Mouse (Mus musculus) CH12.LX (cell line): ENCODE data around the gene Cdyl2. TPM values are rescaled to one million over a fixed set of nuclear protein-coding genes. Genes with fewer than 3 reads are reported as not detected.

ENCODE experiments used
- DNase-seq: peaks from one replicate; pipeline ENCODE4 v3.0.0-alpha.2; 2013; ENCODE audit errors: extremely low read depth
- H3K27ac ChIP-seq: 2 replicates; pipeline ENCODE4 v1.5.1; 2012; ENCODE audit warnings: low read depth, mild to moderate bottlenecking, control low read depth, moderate library complexity; ENCODE audit not compliant: insufficient read depth
- H3K27me3 ChIP-seq: replicated peaks from 2 replicates; pipeline ENCODE3; 2012; ENCODE audit warnings: inconsistent platforms
- H3K36me3 ChIP-seq, 2 experiments: replicated peaks in 1 of 2; 2 replicates each; pipeline versions ENCODE3 to v1.6.1; 2012; ENCODE audit warnings: inconsistent platforms in 1 of 2, low read length in 1 of 2, mild to moderate bottlenecking in 1 of 2, mixed read lengths in 1 of 2, moderate library complexity in 1 of 2; ENCODE audit not compliant: control insufficient read depth in 1 of 2, insufficient read depth in 1 of 2
- H3K4me1 ChIP-seq, 2 experiments: 2 replicates each; pipeline ENCODE4 v1.6.1; 2012; ENCODE audit warnings: inconsistent platforms in 1 of 2, moderate library complexity in 1 of 2; ENCODE audit not compliant: insufficient read depth in 2 of 2, control insufficient read depth in 1 of 2
- H3K4me2 ChIP-seq: 2 replicates; pipeline ENCODE4 v1.6.1; 2012; ENCODE audit warnings: low read depth, mild to moderate bottlenecking, control low read depth; ENCODE audit not compliant: poor library complexity, insufficient read depth, severe bottlenecking
- H3K4me3 ChIP-seq, 3 experiments: fragments of 150-350 bp in 1 of 3; sonication (generic) in 1 of 3; replicated peaks in 1 of 3; 2 replicates each; pipeline versions ENCODE3 to v1.5.1; 2011 to 2012; ENCODE audit warnings: low read depth in 2 of 3, low read length in 2 of 3, mild to moderate bottlenecking in 2 of 3, moderate library complexity in 2 of 3, control low read depth in 1 of 3, improper control_type of control experiment in 1 of 3, inconsistent platforms in 1 of 3, mixed read lengths in 1 of 3; ENCODE audit not compliant: poor library complexity in 1 of 3
- H3K79me2 ChIP-seq: replicated peaks from 2 replicates; pipeline ENCODE4 v1.6.1; 2012; ENCODE audit warnings: mild to moderate bottlenecking, moderate library complexity; ENCODE audit not compliant: control insufficient read depth, poor library complexity, insufficient read depth, severe bottlenecking; ENCODE audit errors: extremely low read depth
- H3K9ac ChIP-seq: 2 replicates; pipeline ENCODE4 v1.6.1; 2012; ENCODE audit warnings: low read depth, mild to moderate bottlenecking, control low read depth, moderate library complexity; ENCODE audit not compliant: insufficient read depth
- H3K9me3 ChIP-seq: replicated peaks from 2 replicates; pipeline ENCODE3; 2012; ENCODE audit warnings: low read length, inconsistent platforms, mixed read lengths
- CTCF ChIP-seq, 2 experiments: IDR thresholded peaks in 1 of 2; conservative IDR thresholded peaks in 1 of 2; 2 replicates each; pipeline ENCODE4 v1.5.1; 2011 to 2012; ENCODE audit warnings: low read depth in 2 of 2, low read length in 2 of 2, improper control_type of control experiment in 1 of 2, inconsistent platforms in 1 of 2, mild to moderate bottlenecking in 1 of 2, moderate library complexity in 1 of 2
- E2F4 ChIP-seq: IDR thresholded peaks from 2 replicates; pipeline ENCODE4 v1.6.1; 2011; ENCODE audit warnings: low read depth, low read length, improper control_type of control experiment; ENCODE audit not compliant: insufficient replicate concordance
- ELF1 ChIP-seq: IDR thresholded peaks from 2 replicates; pipeline ENCODE4 v1.6.1; 2014; ENCODE audit warnings: low read depth, mild to moderate bottlenecking, inconsistent platforms, low read length, improper control_type of control experiment
- JUN ChIP-seq: IDR thresholded peaks from 2 replicates; pipeline ENCODE4 v1.6.1; 2011; ENCODE audit warnings: low read depth, mild to moderate bottlenecking, low read length, improper control_type of control experiment, moderate library complexity; ENCODE audit not compliant: insufficient read depth
- JUND ChIP-seq: conservative IDR thresholded peaks from 2 replicates; pipeline ENCODE4 v1.6.1; 2011; ENCODE audit warnings: low read depth, low read length, improper control_type of control experiment
- MAFK ChIP-seq: IDR thresholded peaks from 2 replicates; pipeline ENCODE4 v1.6.1; 2011; ENCODE audit warnings: low read length, improper control_type of control experiment; ENCODE audit not compliant: insufficient replicate concordance
- MAX ChIP-seq: IDR thresholded peaks from 2 replicates; pipeline ENCODE4 v1.6.1; 2011; ENCODE audit warnings: low read length, improper control_type of control experiment
- MEF2A ChIP-seq: IDR thresholded peaks from 2 replicates; pipeline ENCODE4 v1.6.1; 2014; ENCODE audit warnings: low read depth, mild to moderate bottlenecking, inconsistent platforms, low read length, improper control_type of control experiment, borderline replicate concordance
- MXI1 ChIP-seq: IDR thresholded peaks from 2 replicates; pipeline ENCODE4 v1.6.1; 2011; ENCODE audit warnings: mild to moderate bottlenecking, low read depth, low read length, improper control_type of control experiment
- NELFE ChIP-seq: IDR thresholded peaks from 2 replicates; pipeline ENCODE4 v1.6.1; 2011; ENCODE audit warnings: low read depth, low read length, improper control_type of control experiment
- NRF1 ChIP-seq: IDR thresholded peaks from 2 replicates; pipeline ENCODE4 v1.6.1; 2014; ENCODE audit warnings: low read depth, mild to moderate bottlenecking, inconsistent platforms, low read length, improper control_type of control experiment, moderate library complexity
- POLR2AphosphoS2 ChIP-seq: IDR thresholded peaks from 2 replicates; pipeline ENCODE4 v1.6.1; 2011; ENCODE audit warnings: low read depth, low read length, improper control_type of control experiment
- RAD21 ChIP-seq: IDR thresholded peaks from 2 replicates; pipeline ENCODE4 v1.6.1; 2011; ENCODE audit warnings: low read depth, mild to moderate bottlenecking, low read length, improper control_type of control experiment, moderate library complexity
- SIN3A ChIP-seq: IDR thresholded peaks from 2 replicates; pipeline ENCODE4 v1.6.1; 2012; ENCODE audit warnings: low read length, improper control_type of control experiment, inconsistent platforms
- SMC3 ChIP-seq: IDR thresholded peaks from 2 replicates; pipeline ENCODE4 v1.6.1; 2011; ENCODE audit warnings: low read depth, low read length, improper control_type of control experiment
- TBP ChIP-seq: conservative IDR thresholded peaks from 2 replicates; pipeline ENCODE4 v1.6.1; 2011; ENCODE audit warnings: low read depth, low read length, improper control_type of control experiment
- TCF12 ChIP-seq: IDR thresholded peaks from 2 replicates; pipeline ENCODE4 v1.6.1; 2014; ENCODE audit warnings: low read depth, mild to moderate bottlenecking, inconsistent platforms, low read length, improper control_type of control experiment
- USF1 ChIP-seq: IDR thresholded peaks from 2 replicates; pipeline ENCODE4 v1.6.1; 2014; ENCODE audit warnings: low read depth, mild to moderate bottlenecking, inconsistent platforms, low read length, improper control_type of control experiment
- ZC3H11A ChIP-seq: IDR thresholded peaks from 2 replicates; pipeline ENCODE4 v1.6.1; 2012; ENCODE audit warnings: low read depth, mild to moderate bottlenecking, inconsistent platforms, low read length, improper control_type of control experiment
- ZKSCAN1 ChIP-seq: IDR thresholded peaks from 2 replicates; pipeline ENCODE4 v1.6.1; 2012; ENCODE audit warnings: low read depth, inconsistent platforms, low read length, improper control_type of control experiment, borderline replicate concordance
- ZNF384 ChIP-seq: IDR thresholded peaks from 2 replicates; pipeline ENCODE4 v1.6.1; 2012; ENCODE audit warnings: low read depth, low read length, improper control_type of control experiment, inconsistent platforms
- dilution Hi-C: fragments of 300-500 bp; cut with MboI; formaldehyde crosslinking; loops from 2 replicates; pipeline ENCODE4 v1.14.3; 2020; ENCODE audit warnings: low sequenced_read_pairs; ENCODE audit not compliant: extremely low pct_unique_long_range_greater_than_20kb, extremely low pct_ligation_motif_present
- in situ Hi-C: fragments of 300-500 bp; cut with MboI; formaldehyde crosslinking; loops from 3 replicates; pipeline ENCODE4 v1.14.3; 2019; ENCODE audit warnings: low sequenced_read_pairs, low pct_ligation_motif_present, low pct_unique_long_range_greater_than_20kb, mixed read lengths
- polyA plus RNA-seq: library from polyadenylated mRNA; unstranded; fragments of >175 nt; gene quantifications from 2 replicates; pipeline ENCODE4 v1.2.1, GENCODE M21; 2012; ENCODE audit warnings: low read depth; ENCODE audit not compliant: insufficient read length
- total RNA-seq, 2 experiments: library from RNA; depleted of rRNA; stranded (reverse); fragments of 300-350 nt in 1 of 2; fragments of >200 nt in 1 of 2; gene quantifications; 2 replicates each; pipeline ENCODE4 v1.2.3; 2012 to 2014

The Cdyl2 gene
- total and polyA plus RNA-seq, 3 experiments: 4.4 to 9.4 (median 6.9) TPM

DNA sequence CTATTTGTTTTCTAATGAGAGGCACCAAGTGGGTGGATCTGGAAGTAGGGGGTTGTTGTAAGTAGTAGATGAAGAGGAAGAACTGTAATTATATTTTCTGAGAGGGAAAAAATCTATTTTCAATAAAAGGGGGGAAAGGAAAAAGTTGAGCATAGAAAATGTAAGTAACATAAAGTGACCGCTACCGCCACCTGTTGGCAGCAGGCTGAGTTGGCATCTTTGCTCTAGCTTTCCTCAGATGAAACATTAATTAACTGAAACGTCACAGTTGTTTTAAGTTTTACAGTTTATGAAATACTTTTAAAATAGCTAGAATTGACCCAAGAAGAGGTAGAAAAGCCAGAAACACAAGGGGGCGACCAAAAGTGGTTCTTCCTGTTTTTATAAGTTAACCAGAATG is 22.8 kb upstream of the Cdyl2 start:
- H3K4me2 ChIP-seq: no peak overlapping the region
- TF ChIP-seq POLR2AphosphoS2 (no peak), RAD21 (peak; percentile 74), SMC3 (peak; percentile 83), CTCF (conservative IDR thresholded peaks at IDR 0.05 in 1 of 2, IDR thresholded peaks at IDR 0.05 in 1 of 2; ENCODE audit: low read depth in 2 of 2, low read length in 2 of 2) (peak; percentile 84 to 89)
- TF ChIP-seq, all 38 proteins: peak for 3
- no peaks in the 10 kb centered on the region for H3K27me3 ChIP-seq
- no peaks in the 10 kb centered on the region for H3K4me1 ChIP-seq
- no peak overlapping the region for H3K4me3 ChIP-seq
- peak; percentile 51 for DNase-seq
- no peak overlapping the region for H3K9ac ChIP-seq
- H3K27ac ChIP-seq: no peak overlapping the region
- H3K36me3 ChIP-seq: no peaks in the 10 kb centered on the region
- dilution Hi-C loops: no loop called here
- in situ Hi-C loops: loop anchor here (10.0 kb wide), 1 partner anchor 271 kb away; no protein-coding TSS in a partner anchor
- H3K9me3 ChIP-seq: no peaks in the 10 kb centered on the region
- no peaks in the 10 kb centered on the region for H3K79me2 ChIP-seq

DNA sequence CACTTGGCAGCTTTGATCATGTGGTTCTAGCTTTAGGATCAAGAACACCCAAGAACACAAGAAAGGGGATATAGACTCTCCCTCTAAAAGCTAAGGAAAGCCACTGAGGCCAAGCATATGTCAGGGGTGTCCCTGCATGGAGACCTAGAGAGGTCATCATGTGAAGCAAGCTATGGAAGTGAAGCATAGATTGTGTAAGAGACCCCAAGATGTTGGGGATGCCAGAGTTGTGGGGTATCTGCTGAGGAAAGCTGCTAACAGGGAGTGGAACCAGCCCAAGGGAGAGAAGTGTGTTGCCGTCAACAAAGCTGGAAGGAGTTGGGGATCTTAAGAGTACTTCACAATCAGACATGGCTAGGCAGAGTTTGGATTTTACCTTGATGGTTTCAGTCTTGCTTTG is 7.9 kb upstream of the Cdyl2 start:
- H3K9ac ChIP-seq: no peak overlapping the region
- H3K4me2 ChIP-seq: no peak overlapping the region
- no peaks in the 10 kb centered on the region for H3K4me1 ChIP-seq
- H3K36me3 ChIP-seq: no peaks in the 10 kb centered on the region
- in situ Hi-C loops: no loop called here
- H3K9me3 ChIP-seq: peaks cover 3% of the 10 kb centered on the region
- no peaks in the 10 kb centered on the region for H3K27me3 ChIP-seq
- no peak overlapping the region for H3K27ac ChIP-seq
- dilution Hi-C loops: no loop called here
- no peak for DNase-seq
- TF ChIP-seq ZNF384: no peak
- TF ChIP-seq TCF12: no peak
- TF ChIP-seq USF1: no peak
- TF ChIP-seq RAD21: no peak
- TF ChIP-seq CTCF (conservative IDR thresholded peaks at IDR 0.05 in 1 of 2, IDR thresholded peaks at IDR 0.05 in 1 of 2; ENCODE audit: low read depth in 2 of 2, low read length in 2 of 2): no peak
- TF ChIP-seq MXI1: no peak
- no peak for TF ChIP-seq JUN
- TF ChIP-seq NELFE: no peak
- no peak for TF ChIP-seq MAX
- no peak for TF ChIP-seq ELF1
- no peak for TF ChIP-seq JUND
- TF ChIP-seq TBP: no peak
- TF ChIP-seq NRF1: no peak
- no peak for TF ChIP-seq ZC3H11A
- no peak for TF ChIP-seq SMC3
- no peak for TF ChIP-seq SIN3A
- no peak for TF ChIP-seq ZKSCAN1
- TF ChIP-seq MEF2A: no peak
- TF ChIP-seq E2F4: no peak
- TF ChIP-seq MAFK: no peak
- H3K79me2 ChIP-seq: no peaks in the 10 kb centered on the region
- no peak overlapping the region for H3K4me3 ChIP-seq
